Mouse (Mus musculus) myocyte (in vitro differentiated cells): Measurements from ENCODE around the gene Fam117b. TPM values are rescaled to one million over a fixed set of nuclear protein-coding genes. Genes with fewer than 3 reads are reported as not detected.
A peak's percentile ranks its signal among the peaks of the same experiment; 100 is the strongest.

Source experiments
- H3K27me3 ChIP-seq: one replicate; pipeline ENCODE4 v1.6.1; 2011; ENCODE audit not compliant: control insufficient read depth, insufficient read depth, insufficient read length
- H3K36me3 ChIP-seq: one replicate; pipeline ENCODE4 v1.6.1; 2011; ENCODE audit not compliant: control insufficient read depth, insufficient read depth
- H3K4me2 ChIP-seq: one replicate; pipeline ENCODE4 v1.6.1; 2011; ENCODE audit warnings: low read depth, control low read depth
- H3K4me3 ChIP-seq: one replicate; pipeline ENCODE4 v1.5.1; 2011; ENCODE audit warnings: mild to moderate bottlenecking, control low read depth, moderate library complexity
- H3K79me2 ChIP-seq: one replicate; pipeline ENCODE4 v1.6.1; 2011; ENCODE audit not compliant: control insufficient read depth, insufficient read depth
- H3ac ChIP-seq: one replicate; pipeline ENCODE4 v1.6.1; 2011; ENCODE audit not compliant: control insufficient read depth, insufficient read length
- CEBPB ChIP-seq: IDR thresholded peaks from 2 replicates; pipeline ENCODE4 v1.6.1; 2011; ENCODE audit warnings: mild to moderate bottlenecking, moderate library complexity; ENCODE audit not compliant: poor library complexity, insufficient read depth, severe bottlenecking
- E2F4 ChIP-seq: IDR thresholded peaks from one replicate; pipeline ENCODE4 v1.6.1; 2011; ENCODE audit warnings: mild to moderate bottlenecking, control low read depth, moderate library complexity; ENCODE audit not compliant: insufficient read depth
- MAX ChIP-seq: IDR thresholded peaks from one replicate; pipeline ENCODE4 v1.6.1; 2011; ENCODE audit warnings: low read depth, mild to moderate bottlenecking, control low read depth
- MYOD1 ChIP-seq, 3 experiments: IDR thresholded peaks; one replicate each; pipeline ENCODE4 v1.6.1; 2011; ENCODE audit warnings: control low read depth in 2 of 3, low read depth in 2 of 3, mild to moderate bottlenecking in 2 of 3, moderate library complexity in 1 of 3; ENCODE audit not compliant: insufficient read length in 2 of 3, control insufficient read depth in 1 of 3
- MYOG ChIP-seq, 3 experiments: IDR thresholded peaks; one replicate each; pipeline ENCODE4 v1.6.1; 2011; ENCODE audit warnings: control low read depth in 2 of 3, low read depth in 2 of 3, mild to moderate bottlenecking in 2 of 3; ENCODE audit not compliant: insufficient read length in 2 of 3, control insufficient read depth in 1 of 3, insufficient read depth in 1 of 3
- POLR2A ChIP-seq: IDR thresholded peaks from one replicate; pipeline ENCODE4 v1.6.1; 2011; ENCODE audit warnings: low read depth, mild to moderate bottlenecking, control low read depth, moderate library complexity; ENCODE audit not compliant: insufficient read length
- POLR2AphosphoS2 ChIP-seq: IDR thresholded peaks from one replicate; pipeline ENCODE4 v1.6.1; 2011; ENCODE audit warnings: low read depth, control low read depth; ENCODE audit not compliant: insufficient read length
- REST ChIP-seq: IDR thresholded peaks from one replicate; pipeline ENCODE4 v1.6.1; 2011; ENCODE audit warnings: mild to moderate bottlenecking, control low read depth, moderate library complexity; ENCODE audit not compliant: insufficient read depth, insufficient read length
- SRF ChIP-seq: IDR thresholded peaks from one replicate; pipeline ENCODE4 v1.6.1; 2011; ENCODE audit warnings: low read depth; ENCODE audit not compliant: control insufficient read depth, insufficient read length
- TCF12 ChIP-seq: IDR thresholded peaks from one replicate; pipeline ENCODE4 v1.6.1; 2011; ENCODE audit warnings: mild to moderate bottlenecking, control low read depth; ENCODE audit not compliant: poor library complexity, insufficient read depth, severe bottlenecking
- TCF3 ChIP-seq: IDR thresholded peaks from one replicate; pipeline ENCODE4 v1.6.1; 2011; ENCODE audit warnings: low read depth, control low read depth; ENCODE audit not compliant: insufficient read length
- USF1 ChIP-seq: IDR thresholded peaks from one replicate; pipeline ENCODE4 v1.6.1; 2011; ENCODE audit warnings: low read depth, mild to moderate bottlenecking, control low read depth, moderate library complexity
- polyA plus RNA-seq: library from polyadenylated mRNA; unstranded; fragments of >200 nt; fragmentation: generic; extraction: Trizol; gene quantifications from one replicate; pipeline ENCODE4 v1.2.1, GENCODE M21; 2012; ENCODE audit warnings: missing spikeins

The Fam117b gene
- polyA plus RNA-seq, 1 experiment = 4.3 TPM

DNA sequence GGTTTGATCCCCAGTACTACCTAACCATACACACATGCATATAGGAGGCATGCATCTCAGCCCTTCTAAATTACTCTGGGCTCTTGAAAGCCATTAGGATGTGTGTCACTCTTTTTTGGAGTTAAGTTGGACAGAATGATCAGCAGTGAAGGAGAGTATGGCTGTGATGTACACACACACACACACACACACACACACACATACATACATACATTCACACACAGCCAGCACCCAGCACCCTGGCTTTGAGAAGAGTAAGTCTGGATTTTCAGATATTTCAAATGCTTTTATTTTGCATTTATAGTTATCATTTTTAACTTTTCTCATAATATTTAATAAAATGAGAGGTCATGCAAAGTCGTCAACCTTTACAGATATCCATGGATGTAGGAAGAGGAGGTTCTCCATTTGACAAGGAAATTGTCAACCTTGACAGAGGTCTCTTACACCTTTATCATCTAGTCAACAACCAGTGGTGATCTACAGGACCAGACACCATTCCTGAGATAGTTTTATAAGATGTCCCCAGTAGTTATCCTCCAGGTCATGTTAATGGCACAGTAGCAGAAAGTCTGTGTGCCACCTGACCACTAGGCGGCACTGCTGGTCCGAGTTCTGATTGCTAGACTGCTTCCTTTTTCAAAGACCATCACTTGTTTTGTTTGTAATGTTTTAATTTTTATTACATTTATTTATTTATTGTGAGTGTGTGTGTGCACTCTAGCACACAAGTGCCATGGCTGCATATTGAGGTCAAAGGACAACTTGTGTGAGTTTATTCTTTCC, 29.3 kb upstream of the Fam117b start:
- Histone ChIP-seq H3K36me3 (peaks cover 4% of the 10 kb centered on the region), H3K4me3 (no peak overlapping the region), H3ac (no peak overlapping the region), H3K79me2 (no peaks in the 10 kb centered on the region), H3K4me2 (no peak overlapping the region), H3K27me3 (no peaks in the 10 kb centered on the region)
- TF ChIP-seq POLR2A = no peak
- no peak for TF ChIP-seq TCF3
- TF ChIP-seq SRF = no peak
- TF ChIP-seq MAX = no peak
- TF ChIP-seq USF1 = no peak
- TF ChIP-seq MYOD1 (IDR thresholded peaks at IDR 0.05; ENCODE audit: control insufficient read depth in 1 of 3, insufficient read length in 2 of 3, low read depth in 2 of 3) = no peak
- no peak for TF ChIP-seq CEBPB
- no peak for TF ChIP-seq E2F4
- TF ChIP-seq TCF12 = no peak
- no peak for TF ChIP-seq REST
- no peak for TF ChIP-seq POLR2AphosphoS2
- TF ChIP-seq MYOG (IDR thresholded peaks at IDR 0.05; ENCODE audit: control insufficient read depth in 1 of 3, insufficient read depth in 1 of 3, insufficient read length in 2 of 3, low read depth in 2 of 3) = no peak

- Histone ChIP-seq H3K4me3 (no peak overlapping the region), H3K36me3 (no peaks in the 10 kb centered on the region), H3K79me2 (no peaks in the 10 kb centered on the region), H3K4me2 (peak overlapping the region; percentile 1), H3ac (no peak overlapping the region), H3K27me3 (no peaks in the 10 kb centered on the region)
- no peak for TF ChIP-seq TCF3
- no peak for TF ChIP-seq CEBPB
- TF ChIP-seq POLR2A = no peak
- no peak for TF ChIP-seq E2F4
- no peak for TF ChIP-seq POLR2AphosphoS2
- no peak for TF ChIP-seq MYOG (IDR thresholded peaks at IDR 0.05; ENCODE audit: control insufficient read depth in 1 of 3, insufficient read depth in 1 of 3, insufficient read length in 2 of 3, low read depth in 2 of 3)
- TF ChIP-seq SRF = no peak
- no peak for TF ChIP-seq TCF12
- TF ChIP-seq REST = no peak
- no peak for TF ChIP-seq USF1
- TF ChIP-seq MAX = no peak
- TF ChIP-seq MYOD1 (IDR thresholded peaks at IDR 0.05; ENCODE audit: control insufficient read depth in 1 of 3, insufficient read length in 2 of 3, low read depth in 2 of 3) = no peak
These were observed 25.9 kb upstream of the Fam117b start for GRCm38 (mm10) chr1:59886899-59887298.

GRCm38 (mm10) chr1:59888018-59888417, 24.8 kb upstream of the Fam117b start:
- H3ac ChIP-seq = no peak overlapping the region
- no peak overlapping the region for H3K4me3 ChIP-seq
- TF ChIP-seq MAX = no peak
- no peak for TF ChIP-seq POLR2A
- no peak for TF ChIP-seq SRF
- no peak for TF ChIP-seq MYOG (IDR thresholded peaks at IDR 0.05; ENCODE audit: control insufficient read depth in 1 of 3, insufficient read depth in 1 of 3, insufficient read length in 2 of 3, low read depth in 2 of 3)
- no peak for TF ChIP-seq POLR2AphosphoS2
- no peak for TF ChIP-seq TCF12
- no peak for TF ChIP-seq REST
- TF ChIP-seq E2F4 = no peak
- TF ChIP-seq USF1 = no peak
- no peak for TF ChIP-seq CEBPB
- TF ChIP-seq MYOD1 (IDR thresholded peaks at IDR 0.05; ENCODE audit: control insufficient read depth in 1 of 3, insufficient read length in 2 of 3, low read depth in 2 of 3) = no peak
- TF ChIP-seq TCF3 = no peak
- H3K4me2 ChIP-seq = no peak overlapping the region
- no peaks in the 10 kb centered on the region for H3K27me3 ChIP-seq
- H3K36me3 ChIP-seq = no peaks in the 10 kb centered on the region
- no peaks in the 10 kb centered on the region for H3K79me2 ChIP-seq

DNA sequence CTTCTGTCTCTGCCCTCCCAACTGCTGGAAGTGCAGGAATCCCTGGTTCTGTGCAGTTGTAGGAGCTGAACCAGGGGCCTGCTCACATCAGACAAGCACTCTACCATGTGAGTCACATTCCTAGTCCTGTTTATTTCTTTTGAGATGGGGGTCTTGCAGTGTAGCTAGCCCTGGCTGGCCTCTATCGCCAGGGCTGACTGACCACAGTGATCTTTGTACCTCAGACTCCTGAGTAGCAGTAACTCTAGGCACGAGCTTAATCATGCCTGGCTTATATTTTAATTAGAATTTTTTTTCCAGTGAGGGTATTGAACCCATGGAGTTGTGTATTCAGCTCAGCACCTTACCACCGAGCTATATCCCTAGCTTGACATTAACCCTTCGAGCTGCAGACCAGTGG, 21.6 kb upstream of the Fam117b start:
- Histone ChIP-seq H3K79me2 (no peaks in the 10 kb centered on the region), H3K27me3 (no peaks in the 10 kb centered on the region), H3K4me3 (no peak overlapping the region), H3ac (no peak overlapping the region), H3K4me2 (no peak overlapping the region), H3K36me3 (no peaks in the 10 kb centered on the region)
- TF ChIP-seq MAX (no peak), TCF3 (no peak), SRF (no peak), POLR2A (no peak), E2F4 (no peak), MYOD1 (IDR thresholded peaks at IDR 0.05; ENCODE audit: control insufficient read depth in 1 of 3, insufficient read length in 2 of 3, low read depth in 2 of 3) (no peak), MYOG (IDR thresholded peaks at IDR 0.05; ENCODE audit: control insufficient read depth in 1 of 3, insufficient read depth in 1 of 3, insufficient read length in 2 of 3, low read depth in 2 of 3) (no peak), POLR2AphosphoS2 (no peak), USF1 (no peak), TCF12 (no peak), CEBPB (no peak), REST (no peak)
